Mouse (Mus musculus) lung, adult 2 months (tissue): ENCODE measurements around the gene Efcab2.

Experiments
- CTCF ChIP-seq: fragments of 200-500 bp; IDR thresholded peaks from 2 replicates; pipeline ENCODE4 v1.5.1; 2011; ENCODE audit warnings: mild to moderate bottlenecking, low read length, control low read depth; ENCODE audit not compliant: insufficient read depth
- POLR2A ChIP-seq: fragments of 200-500 bp; IDR thresholded peaks from 2 replicates; pipeline ENCODE4 v1.6.1; 2011; ENCODE audit warnings: low read depth, mild to moderate bottlenecking, control low read depth, low read length, borderline replicate concordance; ENCODE audit errors: extremely low read depth

DNA sequence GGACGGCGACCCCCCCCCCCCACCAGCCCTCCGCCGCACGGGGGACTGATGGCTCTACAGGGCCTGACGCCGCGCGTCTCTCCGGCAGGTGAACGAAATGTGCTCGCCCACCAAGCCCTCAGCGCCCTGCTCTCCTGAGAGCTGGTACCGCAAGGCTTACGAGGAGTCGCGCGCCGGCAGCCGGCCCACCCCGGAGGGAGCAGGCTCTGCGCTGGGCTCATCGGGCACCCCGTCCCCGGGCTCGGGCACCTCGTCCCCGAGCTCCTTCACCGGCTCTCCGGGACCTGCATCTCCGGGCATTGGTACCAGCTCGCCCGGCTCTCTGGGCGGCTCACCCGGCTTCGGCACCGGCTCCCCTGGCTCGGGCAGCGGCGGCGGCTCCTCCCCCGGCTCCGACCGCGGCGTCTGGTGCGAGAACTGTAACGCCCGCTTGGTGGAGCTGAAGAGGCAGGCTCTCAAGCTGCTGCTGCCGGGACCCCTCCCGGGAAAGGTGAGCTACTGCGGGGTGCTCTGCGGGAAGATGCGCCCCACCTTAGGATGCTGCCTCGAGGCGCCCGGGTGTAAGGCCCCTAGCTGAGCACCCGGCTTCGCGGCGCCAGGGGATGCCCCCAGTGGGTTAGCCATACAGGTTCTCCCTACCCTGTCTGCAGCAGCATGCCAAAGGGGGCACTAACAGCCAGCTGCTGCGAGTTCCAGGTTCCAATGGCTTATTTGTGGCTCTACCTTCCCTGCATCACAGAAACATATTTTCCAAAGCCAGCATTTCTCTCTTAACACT, 124.6 kb downstream of the Efcab2 start:
- TF ChIP-seq CTCF (peak; percentile 19; the same call in 1 of the 2 replicates), POLR2A (no peak)
